Mouse (Mus musculus): ENCODE measurements around the gene Azgp1. TPM values are rescaled to one million over a fixed set of nuclear protein-coding genes. Genes with fewer than 3 reads are reported as not detected.
"Not testable (repeated sequence)": the region's sequence is repeated elsewhere in the genome, so short reads cannot be mapped to it uniquely, and the experiment has no call there.

Azgp1 gene
- polyA plus RNA-seq, 1 experiment = not detected

DNA sequence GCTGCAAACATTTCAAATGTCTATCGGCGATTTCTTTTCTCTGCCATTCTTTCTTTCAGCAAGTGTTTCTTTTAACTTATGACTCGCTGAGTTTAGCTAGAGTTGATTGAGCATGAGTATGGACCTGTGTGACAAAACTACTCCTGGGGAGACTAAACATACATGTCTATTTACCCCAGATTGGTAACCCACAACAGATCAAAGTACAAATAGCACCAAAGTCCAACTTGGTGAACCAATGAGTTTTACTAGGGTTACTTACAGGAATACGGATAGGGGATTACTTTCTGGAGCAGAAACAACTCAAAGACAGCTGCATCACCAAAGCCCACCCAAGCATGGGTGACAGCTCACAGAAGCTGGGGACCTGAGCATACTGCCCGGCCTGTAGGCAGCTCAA, 28.1 kb downstream of the Azgp1 start:
- no peak overlapping the region for H3ac ChIP-seq (ENCODE audit: control insufficient read depth, insufficient read length, low read depth)
- H3K36me3 ChIP-seq (ENCODE audit: control insufficient read depth, insufficient read depth) = no peaks in the 10 kb centered on the region
- no peaks in the 10 kb centered on the region for H3K79me3 ChIP-seq (ENCODE audit: low read depth)
- H3K27me3 ChIP-seq (ENCODE audit: control insufficient read depth, insufficient read depth, insufficient read length) = no peaks in the 10 kb centered on the region
- H3K4me3 ChIP-seq (ENCODE audit: insufficient read depth, poor library complexity, severe bottlenecking) = no peak overlapping the region
- H3K79me2 ChIP-seq (ENCODE audit: control insufficient read depth, insufficient read depth) = no peaks in the 10 kb centered on the region
- no peak for TF ChIP-seq MYOD1 (IDR thresholded peaks at IDR 0.05; ENCODE audit: control insufficient read depth, insufficient read length, low read depth)
- no peak for TF ChIP-seq FOSL1 (IDR thresholded peaks at IDR 0.05; ENCODE audit: insufficient read depth, low read length, poor library complexity, severe bottlenecking)
- no peak for TF ChIP-seq MYOG (IDR thresholded peaks at IDR 0.05; ENCODE audit: control insufficient read depth, extremely low read depth, insufficient read length)
- no peak for TF ChIP-seq CTCF (IDR thresholded peaks at IDR 0.05; ENCODE audit: control insufficient read depth, insufficient read depth, insufficient read length)
- TF ChIP-seq CEBPB (IDR thresholded peaks at IDR 0.05; ENCODE audit: low read depth) = no peak
- TF ChIP-seq MAX (IDR thresholded peaks at IDR 0.05) = no peak
- no peak for TF ChIP-seq USF1 (IDR thresholded peaks at IDR 0.05; ENCODE audit: low read depth)

DNA sequence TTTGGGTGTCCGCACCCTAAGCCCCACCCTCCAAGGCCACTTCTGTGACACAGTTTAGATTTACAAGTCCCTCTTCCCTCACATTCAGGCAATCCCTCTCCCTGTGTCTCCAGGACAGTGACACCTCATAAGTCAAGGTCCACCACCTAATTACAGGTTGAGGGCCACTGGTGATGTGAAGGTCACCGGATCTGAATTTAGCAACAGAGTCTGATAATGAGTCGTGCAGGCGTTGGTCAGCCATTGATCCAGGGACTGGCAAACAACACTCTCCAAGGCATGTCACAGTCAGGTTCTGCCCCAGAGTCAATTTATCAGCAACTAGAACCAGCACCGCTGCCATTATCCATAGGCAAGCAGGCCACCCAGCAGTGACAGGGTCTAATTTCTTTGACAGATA, 31.1 kb downstream of the Azgp1 start:
- H3K4me3 ChIP-seq (ENCODE audit: insufficient read depth, poor library complexity, severe bottlenecking) = no peak overlapping the region
- no peaks in the 10 kb centered on the region for H3K36me3 ChIP-seq (ENCODE audit: control insufficient read depth, insufficient read depth)
- no peaks in the 10 kb centered on the region for H3K79me3 ChIP-seq (ENCODE audit: low read depth)
- no peaks in the 10 kb centered on the region for H3K79me2 ChIP-seq (ENCODE audit: control insufficient read depth, insufficient read depth)
- TF ChIP-seq MYOG (IDR thresholded peaks at IDR 0.05; ENCODE audit: control insufficient read depth, extremely low read depth, insufficient read length) (no peak), MAX (IDR thresholded peaks at IDR 0.05) (no peak), USF1 (IDR thresholded peaks at IDR 0.05; ENCODE audit: low read depth) (no peak), FOSL1 (IDR thresholded peaks at IDR 0.05; ENCODE audit: insufficient read depth, low read length, poor library complexity, severe bottlenecking) (no peak), CEBPB (IDR thresholded peaks at IDR 0.05; ENCODE audit: low read depth) (no peak), CTCF (IDR thresholded peaks at IDR 0.05; ENCODE audit: control insufficient read depth, insufficient read depth, insufficient read length) (no peak), MYOD1 (IDR thresholded peaks at IDR 0.05; ENCODE audit: control insufficient read depth, insufficient read length, low read depth) (no peak)
- H3ac ChIP-seq (ENCODE audit: control insufficient read depth, insufficient read length, low read depth) = no peak overlapping the region
- no peaks in the 10 kb centered on the region for H3K27me3 ChIP-seq (ENCODE audit: control insufficient read depth, insufficient read depth, insufficient read length)

DNA sequence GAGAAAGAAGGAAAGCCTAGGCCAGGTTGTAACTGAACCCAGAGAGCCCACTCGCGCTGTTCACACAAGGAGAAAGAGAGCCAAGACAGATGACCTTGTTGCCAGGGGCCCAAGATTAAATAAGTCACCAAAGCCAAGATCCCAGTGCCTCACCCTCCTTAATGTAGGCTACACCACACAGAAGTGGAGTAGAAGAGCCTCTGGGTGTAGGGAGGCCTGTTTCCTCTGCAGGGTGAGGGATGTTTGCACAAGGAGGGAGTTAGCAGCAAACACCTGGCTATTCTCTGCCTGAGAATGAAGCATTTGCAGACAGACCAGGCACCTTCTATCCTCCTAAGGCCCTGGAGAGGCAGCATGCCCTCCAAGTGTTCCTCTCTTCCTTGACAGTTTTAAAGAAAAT, 35.2 kb downstream of the Azgp1 start:
- no peak overlapping the region for H3K4me3 ChIP-seq (ENCODE audit: insufficient read depth, poor library complexity, severe bottlenecking)
- no peaks in the 10 kb centered on the region for H3K36me3 ChIP-seq (ENCODE audit: control insufficient read depth, insufficient read depth)
- no peaks in the 10 kb centered on the region for H3K27me3 ChIP-seq (ENCODE audit: control insufficient read depth, insufficient read depth, insufficient read length)
- no peak overlapping the region for H3ac ChIP-seq (ENCODE audit: control insufficient read depth, insufficient read length, low read depth)
- TF ChIP-seq MYOD1 (IDR thresholded peaks at IDR 0.05; ENCODE audit: control insufficient read depth, insufficient read length, low read depth) (no peak), CTCF (IDR thresholded peaks at IDR 0.05; ENCODE audit: control insufficient read depth, insufficient read depth, insufficient read length) (no peak), CEBPB (IDR thresholded peaks at IDR 0.05; ENCODE audit: low read depth) (no peak), FOSL1 (IDR thresholded peaks at IDR 0.05; ENCODE audit: insufficient read depth, low read length, poor library complexity, severe bottlenecking) (no peak), MAX (IDR thresholded peaks at IDR 0.05) (no peak), MYOG (IDR thresholded peaks at IDR 0.05; ENCODE audit: control insufficient read depth, extremely low read depth, insufficient read length) (no peak), USF1 (IDR thresholded peaks at IDR 0.05; ENCODE audit: low read depth) (no peak)
- no peaks in the 10 kb centered on the region for H3K79me2 ChIP-seq (ENCODE audit: control insufficient read depth, insufficient read depth)
- H3K79me3 ChIP-seq (ENCODE audit: low read depth) = no peaks in the 10 kb centered on the region

DNA sequence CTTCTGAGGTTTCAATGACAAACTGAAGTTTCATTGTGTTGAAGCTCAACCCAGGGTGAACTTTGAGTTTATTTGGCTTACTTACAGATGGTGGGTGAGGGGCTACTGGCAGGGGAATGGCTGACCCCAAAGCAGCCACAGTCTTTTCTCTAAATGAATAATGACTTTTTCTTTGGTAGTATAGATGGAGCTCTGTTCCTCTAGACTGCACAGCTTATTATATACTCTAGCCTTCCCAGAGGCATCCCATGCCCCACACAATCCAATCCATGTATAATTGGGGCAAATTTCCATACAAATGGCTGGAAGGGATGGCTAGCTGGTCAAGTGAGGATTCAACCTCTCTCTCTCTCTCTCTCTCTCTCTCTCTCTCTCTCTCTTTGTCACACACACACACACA, 35.7 kb downstream of the Azgp1 start:
- TF ChIP-seq USF1 (IDR thresholded peaks at IDR 0.05; ENCODE audit: low read depth) (no peak), FOSL1 (IDR thresholded peaks at IDR 0.05; ENCODE audit: insufficient read depth, low read length, poor library complexity, severe bottlenecking) (no peak), CEBPB (IDR thresholded peaks at IDR 0.05; ENCODE audit: low read depth) (no peak), MYOD1 (IDR thresholded peaks at IDR 0.05; ENCODE audit: control insufficient read depth, insufficient read length, low read depth) (no peak), MYOG (IDR thresholded peaks at IDR 0.05; ENCODE audit: control insufficient read depth, extremely low read depth, insufficient read length) (no peak), MAX (IDR thresholded peaks at IDR 0.05) (no peak), CTCF (IDR thresholded peaks at IDR 0.05; ENCODE audit: control insufficient read depth, insufficient read depth, insufficient read length) (no peak)
- no peaks in the 10 kb centered on the region for H3K27me3 ChIP-seq (ENCODE audit: control insufficient read depth, insufficient read depth, insufficient read length)
- no peak overlapping the region for H3K4me3 ChIP-seq (ENCODE audit: insufficient read depth, poor library complexity, severe bottlenecking)
- H3K79me3 ChIP-seq (ENCODE audit: low read depth) = no peaks in the 10 kb centered on the region
- no peak overlapping the region for H3ac ChIP-seq (ENCODE audit: control insufficient read depth, insufficient read length, low read depth)
- no peaks in the 10 kb centered on the region for H3K79me2 ChIP-seq (ENCODE audit: control insufficient read depth, insufficient read depth)
- H3K36me3 ChIP-seq (ENCODE audit: control insufficient read depth, insufficient read depth) = no peaks in the 10 kb centered on the region

DNA sequence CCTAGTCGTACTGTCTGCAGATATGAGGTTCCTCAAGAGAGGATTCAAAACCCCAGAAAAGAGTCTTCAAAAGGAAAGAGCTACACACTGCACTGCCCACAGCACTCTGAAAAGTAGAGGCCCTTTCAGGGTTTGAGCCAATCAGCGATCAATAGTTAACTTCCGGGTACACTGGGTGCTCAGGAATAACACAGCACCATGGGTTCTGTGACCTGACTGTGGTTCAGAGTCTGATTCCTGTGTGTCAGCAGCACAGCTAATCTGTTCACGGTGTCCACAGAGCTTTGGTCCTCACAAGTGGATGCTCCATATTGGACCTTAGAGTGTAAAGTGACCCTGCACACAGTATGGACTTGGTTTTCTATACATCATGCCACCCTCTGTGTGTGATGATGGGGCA, 38.3 kb downstream of the Azgp1 start:
- H3K79me3 ChIP-seq (ENCODE audit: low read depth); H3K27me3 ChIP-seq (ENCODE audit: control insufficient read depth, insufficient read depth, insufficient read length); H3K79me2 ChIP-seq (ENCODE audit: control insufficient read depth, insufficient read depth); H3K36me3 ChIP-seq (ENCODE audit: control insufficient read depth, insufficient read depth); H3ac ChIP-seq (ENCODE audit: control insufficient read depth, insufficient read length, low read depth); H3K4me3 ChIP-seq (ENCODE audit: insufficient read depth, poor library complexity, severe bottlenecking): not testable (repeated sequence)

DNA sequence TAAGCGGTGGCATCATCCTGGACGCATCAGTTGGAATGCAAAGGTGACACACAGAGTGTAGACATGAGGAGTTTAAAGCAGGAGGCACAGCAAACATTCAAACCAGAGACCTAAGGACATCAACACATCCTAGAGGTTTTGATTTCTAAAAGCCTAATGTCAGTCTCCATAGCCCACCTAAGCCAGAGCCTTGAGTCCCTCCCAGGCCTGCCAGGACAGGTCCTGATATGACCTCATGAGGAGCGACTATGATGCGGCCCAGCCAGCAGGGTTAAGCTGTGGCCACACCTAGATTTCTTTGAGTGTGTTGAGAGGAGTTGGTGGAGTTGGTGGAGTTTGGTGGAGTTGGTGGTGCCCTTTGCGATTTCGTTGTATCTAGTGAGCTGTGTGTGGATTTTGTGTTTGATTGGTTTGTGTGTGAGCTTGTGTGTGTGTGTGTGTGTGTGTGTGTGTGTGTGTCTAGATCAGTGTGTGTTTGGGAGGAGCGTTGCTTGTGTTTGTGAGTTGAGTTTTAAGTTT, 39.7 kb downstream of the Azgp1 start, which contains the start of the genes Smok3a and Smok3b:
Gene Smok3a (plus strand): TSS at position 301 of the 519 bp plus-strand sequence.
Gene Smok3b (plus strand): TSS at position 469 of the 519 bp plus-strand sequence.
- not testable (repeated sequence) for H3K79me2 ChIP-seq (ENCODE audit: control insufficient read depth, insufficient read depth)

More for the DNA sequence above, 39.7 kb downstream of the Azgp1 start, which contains the start of the genes Smok3a and Smok3b:
- not testable (repeated sequence) for H3K79me3 ChIP-seq (ENCODE audit: low read depth); H3K36me3 ChIP-seq (ENCODE audit: control insufficient read depth, insufficient read depth); H3ac ChIP-seq (ENCODE audit: control insufficient read depth, insufficient read length, low read depth); H3K27me3 ChIP-seq (ENCODE audit: control insufficient read depth, insufficient read depth, insufficient read length); H3K4me3 ChIP-seq (ENCODE audit: insufficient read depth, poor library complexity, severe bottlenecking)

Other genes with a start within 250 kb of the Azgp1 start
- 3.6 TPM for gene Nyap1, start 239.9 kb upstream of the Azgp1 start, polyA plus RNA-seq (2012; fragmentation: generic; extraction: Trizol)
- 32.4 TPM for gene Tsc22d4, start 235.8 kb upstream of the Azgp1 start, polyA plus RNA-seq (2012; fragmentation: generic; extraction: Trizol)
- gene Ppp1r35, start 202.7 kb upstream of the Azgp1 start, polyA plus RNA-seq (2012; fragmentation: generic; extraction: Trizol) = 42.7 TPM
- gene Mepce, start 193.9 kb upstream of the Azgp1 start, polyA plus RNA-seq (2012; fragmentation: generic; extraction: Trizol) = 44.6 TPM
- gene Zcwpw1, start 193.7 kb upstream of the Azgp1 start, polyA plus RNA-seq (2012; fragmentation: generic; extraction: Trizol) = 0.73 TPM
- 0.06 TPM for gene Pilra, start 145.2 kb upstream of the Azgp1 start, polyA plus RNA-seq (2012; fragmentation: generic; extraction: Trizol)
- not detected for gene Pilrb1, start 123.4 kb upstream of the Azgp1 start, polyA plus RNA-seq (2012; fragmentation: generic; extraction: Trizol)
- not detected for gene Pilrb2, start 109.7 kb upstream of the Azgp1 start, polyA plus RNA-seq (2012; fragmentation: generic; extraction: Trizol)
- gene Cyp3a13, start 59.9 kb upstream of the Azgp1 start, polyA plus RNA-seq (2012; fragmentation: generic; extraction: Trizol) = not detected
- gene Gjc3, start 18.4 kb upstream of the Azgp1 start, polyA plus RNA-seq (2012; fragmentation: generic; extraction: Trizol) = not detected
- not detected for gene Smok3a, start 39.7 kb downstream of the Azgp1 start, polyA plus RNA-seq (2012; fragmentation: generic; extraction: Trizol)
- not detected for gene Smok3b, start 39.9 kb downstream of the Azgp1 start, polyA plus RNA-seq (2012; fragmentation: generic; extraction: Trizol)
- not detected for gene Smok3c, start 71.7 kb downstream of the Azgp1 start, polyA plus RNA-seq (2012; fragmentation: generic; extraction: Trizol)
- gene Zkscan1, start 103.6 kb downstream of the Azgp1 start, polyA plus RNA-seq (2012; fragmentation: generic; extraction: Trizol) = 3.7 TPM
- 8.5 TPM for gene Zscan21, start 135.4 kb downstream of the Azgp1 start, polyA plus RNA-seq (2012; fragmentation: generic; extraction: Trizol)
- gene Zfp113, start 174.2 kb downstream of the Azgp1 start, polyA plus RNA-seq (2012; fragmentation: generic; extraction: Trizol) = 1.9 TPM
- 182 TPM for gene Cops6, start 179.6 kb downstream of the Azgp1 start, polyA plus RNA-seq (2012; fragmentation: generic; extraction: Trizol)
- 11.2 TPM for gene Ap4m1, start 190.5 kb downstream of the Azgp1 start, polyA plus RNA-seq (2012; fragmentation: generic; extraction: Trizol)
- 208 TPM for gene Mcm7, start 190.9 kb downstream of the Azgp1 start, polyA plus RNA-seq (2012; fragmentation: generic; extraction: Trizol)
- gene Taf6, start 205.9 kb downstream of the Azgp1 start, polyA plus RNA-seq (2012; fragmentation: generic; extraction: Trizol) = 58.1 TPM
- gene Cnpy4, start 206.0 kb downstream of the Azgp1 start, polyA plus RNA-seq (2012; fragmentation: generic; extraction: Trizol) = 23.0 TPM
- 2.5 TPM for gene Mblac1, start 212.8 kb downstream of the Azgp1 start, polyA plus RNA-seq (2012; fragmentation: generic; extraction: Trizol)
- not detected for gene Nxpe5, start 244.4 kb downstream of the Azgp1 start, polyA plus RNA-seq (2012; fragmentation: generic; extraction: Trizol)

Measured in C2C12 (cell line).